ENCODE assay signal across 7 mouse cellular contexts in genomic region chr12:71197671-71198070, GRCm38 (mm10).
DNase-seq lines count a peak whose midpoint lies in the region; ATAC-seq and TF ChIP-seq lines count a peak whose summit lies in the region.

No protein-coding gene starts in this region.

- no peaks in the 10 kb centered on the region for H3K27me3 ChIP-seq in kidney, postnatal 0 days (ENCODE audit: insufficient read depth, low read length)
- no peaks in the 10 kb centered on the region for H3K27me3 ChIP-seq in embryonic facial prominence, embryonic 10.5 days (replicated peaks; ENCODE audit: low read depth, poor library complexity, severe bottlenecking)

- H3K9ac ChIP-seq in kidney, postnatal 0 days (ENCODE audit: low read depth, low read length): no peak overlapping the region

- peak; percentile 81 for DNase-seq in kidney, postnatal 0 days (ENCODE audit: low spot score)
- no peak for DNase-seq in kidney, adult 18-20 months
- DNase-seq in thymus, postnatal 0 days (ENCODE audit: low spot score): peak; percentile 27
- DNase-seq in thymus, adult 18-20 months: no peak
- peak; percentile 16 for DNase-seq in embryonic facial prominence, embryonic 10.5 days (ENCODE audit: low spot score)
- DNase-seq in ovary, adult 18-20 months (ENCODE audit: low spot score): no peak

- WGBS in kidney, postnatal 0 days: 55% methylated on average over 3 of the region's 3 CpGs
- 63% methylated on average over 3 of the region's 3 CpGs for WGBS in embryonic facial prominence, embryonic 10.5 days

- peak; percentile 82 for TF ChIP-seq CTCF in kidney, postnatal 0 days (IDR thresholded peaks at IDR 0.05; ENCODE audit: low read depth)

- no peak overlapping the region for H3K27ac ChIP-seq in kidney, postnatal 0 days
- no peak overlapping the region for H3K27ac ChIP-seq in embryonic facial prominence, embryonic 10.5 days (replicated peaks)

- 0 out of 2 replicates have a peak, but pooled peaks cover 4% of the 10 kb centered on the region for H3K36me3 ChIP-seq in kidney, postnatal 0 days (ENCODE audit: insufficient read depth, low read length)
- H3K36me3 ChIP-seq in embryonic facial prominence, embryonic 10.5 days (replicated peaks): peaks cover 71% of the 10 kb centered on the region

- H3K4me1 ChIP-seq in kidney, postnatal 0 days (replicated peaks; ENCODE audit: insufficient read depth, low read length): peaks cover 4% of the 10 kb centered on the region; the same call in 1 of the 2 replicates
- peaks cover 9% of the 10 kb centered on the region for H3K4me1 ChIP-seq in embryonic facial prominence, embryonic 10.5 days

- ATAC-seq in kidney, postnatal 0 days (replicated peaks; ENCODE audit: low FRiP score, low read depth): no peak
- ATAC-seq in activated CD4-positive, CD25-positive, alpha-beta regulatory T cell, adult 4 months: no peak

- H3K4me3 ChIP-seq in kidney, postnatal 0 days (replicated peaks; ENCODE audit: low read depth, low read length): no peak overlapping the region
- no peak overlapping the region for H3K4me3 ChIP-seq in embryonic facial prominence, embryonic 10.5 days

- no peak overlapping the region for H3K4me2 ChIP-seq in kidney, postnatal 0 days (ENCODE audit: low read length)

- H3K9me3 ChIP-seq in kidney, postnatal 0 days (replicated peaks; ENCODE audit: low read length): no peaks in the 10 kb centered on the region
- H3K9me3 ChIP-seq in embryonic facial prominence, embryonic 10.5 days: no peaks in the 10 kb centered on the region

Comparison
In these comparisons a context has a peak if more than half of its experiments do, and no peak if none do; other contexts are left out.
1. DNase-seq: peak in kidney, postnatal 0 days (single experiment), thymus, postnatal 0 days (single experiment) and embryonic facial prominence, embryonic 10.5 days (single experiment); none in kidney, adult 18-20 months (single experiment), thymus, adult 18-20 months (0 of 2) and ovary, adult 18-20 months (single experiment).